Mouse (Mus musculus): ENCODE data around the gene Ptma.
"Not testable (repeated sequence)": the region's sequence is repeated elsewhere in the genome, so short reads cannot be mapped to it uniquely, and the experiment has no call there.

The Ptma gene

DNA sequence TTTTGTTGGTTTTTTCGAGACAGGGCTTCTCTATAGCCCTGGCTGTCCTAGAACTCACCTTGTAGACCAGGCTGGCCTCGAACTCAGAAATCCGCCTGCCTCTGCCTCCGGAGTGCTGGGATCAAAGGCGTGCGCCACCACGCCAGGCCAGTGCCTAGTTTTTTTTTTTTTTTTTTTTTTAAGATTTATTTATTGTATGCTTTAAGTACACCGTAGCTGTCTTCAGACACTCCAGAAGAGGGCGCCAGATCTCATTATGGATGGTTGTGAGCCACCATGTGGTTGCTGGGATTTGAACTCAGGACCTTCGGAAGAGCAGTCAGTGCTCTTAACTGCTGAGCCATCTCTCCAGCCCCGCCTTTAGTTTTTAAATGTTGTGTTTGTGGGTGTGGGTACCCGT, 13.1 kb downstream of the Ptma start:
- DNase-seq (ENCODE audit: low spot score in 2 of 2): not testable (repeated sequence)

DNA sequence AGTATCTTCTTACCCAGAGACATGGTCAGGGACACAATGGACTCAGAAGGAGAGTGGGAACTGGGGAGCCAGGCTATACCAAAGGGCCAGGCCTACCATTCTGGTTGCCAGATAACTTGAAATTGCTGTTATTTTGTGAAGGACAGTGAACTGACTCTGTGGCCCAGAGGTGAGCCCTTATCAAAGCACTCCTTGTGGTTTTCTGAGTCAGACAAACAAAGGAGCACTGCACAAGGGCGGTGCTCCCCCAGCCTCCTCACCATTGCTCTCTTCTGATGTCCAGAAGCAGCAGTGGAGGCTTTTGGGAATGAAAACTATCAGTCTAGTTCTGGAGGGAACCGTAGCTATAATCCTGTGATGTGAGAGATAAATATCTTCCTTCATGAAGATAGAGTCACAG, 16.1 kb downstream of the Ptma start:
- no peak for DNase-seq (ENCODE audit: low spot score in 2 of 2)

DNA sequence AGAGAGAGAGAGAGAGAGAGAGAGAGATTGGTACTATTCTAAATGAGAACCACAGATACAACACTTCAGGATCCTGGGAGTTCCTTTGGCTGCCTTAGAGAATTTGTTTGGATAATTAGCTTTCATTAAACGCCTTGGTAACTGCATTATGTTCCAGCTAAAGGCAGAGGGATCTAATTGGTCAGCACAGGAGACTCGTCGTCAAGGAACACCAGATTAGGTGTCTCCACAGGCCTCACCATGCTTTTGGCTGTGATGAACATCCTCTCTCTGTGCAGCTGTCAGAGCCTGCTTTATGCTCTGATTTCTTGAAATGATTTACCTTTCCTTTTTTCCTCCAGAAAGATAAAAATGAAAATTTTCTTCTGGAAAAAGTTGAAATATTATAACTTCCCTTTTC, 20.3 kb downstream of the Ptma start:
- no peak for DNase-seq (ENCODE audit: low spot score in 2 of 2)

DNA sequence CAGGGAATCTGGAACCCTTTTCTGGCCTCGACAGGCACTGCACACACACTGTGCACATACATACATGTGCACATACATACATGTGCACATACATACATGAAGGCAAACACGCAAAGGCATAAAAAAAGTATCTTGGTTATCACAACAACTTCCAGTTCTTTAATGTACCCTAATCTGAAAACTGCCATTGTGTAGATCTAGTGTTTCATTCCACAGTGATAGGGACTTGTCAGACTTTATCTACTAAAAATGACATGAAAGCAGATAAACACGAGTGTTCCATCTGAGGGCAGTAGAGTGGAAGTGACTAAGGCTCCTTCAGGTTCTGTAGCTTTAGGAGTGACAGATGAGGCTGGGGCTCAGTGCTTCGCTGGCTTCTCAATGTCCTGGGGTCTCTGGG, 24.8 kb downstream of the Ptma start:
- no peak for DNase-seq (ENCODE audit: low spot score in 2 of 2)

DNA sequence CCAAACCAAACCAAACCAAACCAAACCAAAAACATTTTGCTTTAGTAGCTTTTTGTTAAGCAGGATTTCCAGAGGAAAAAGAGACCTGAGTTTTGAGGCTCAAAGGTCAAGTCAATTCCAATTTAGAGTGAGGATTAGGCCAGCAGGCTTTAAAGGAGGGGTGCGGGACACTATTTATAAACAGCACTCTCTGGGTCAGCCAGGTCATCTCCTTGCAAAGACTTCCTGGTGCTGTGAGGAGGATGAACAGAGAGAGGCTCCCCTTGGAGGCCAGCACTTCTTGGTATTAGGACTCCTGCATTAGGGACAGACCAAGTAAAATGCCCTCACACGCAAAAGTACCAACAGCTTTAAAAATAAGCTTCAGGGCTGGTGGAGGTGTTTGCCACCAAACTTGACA, 25.4 kb downstream of the Ptma start:
- no peak for DNase-seq (ENCODE audit: low spot score in 2 of 2)

DNA sequence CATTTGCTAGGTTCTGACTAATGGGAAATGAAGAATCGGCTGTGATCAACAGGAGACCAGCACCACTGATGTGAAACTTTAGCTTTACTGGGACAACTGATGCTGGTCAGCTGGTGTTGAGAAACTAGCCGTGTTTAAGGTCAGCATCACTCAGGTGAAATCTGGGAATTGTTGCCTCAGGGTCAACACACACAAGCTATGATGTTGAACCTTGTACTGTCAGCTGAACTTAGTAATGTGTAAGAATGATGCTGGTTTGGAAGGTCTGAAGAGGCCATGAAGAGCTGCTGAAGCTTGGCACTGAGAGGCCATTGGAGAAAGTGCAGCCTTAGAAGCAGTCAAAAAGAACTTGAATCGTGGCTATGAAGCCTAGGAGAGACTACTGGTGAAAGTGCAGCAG, 29.1 kb downstream of the Ptma start:
- DNase-seq (ENCODE audit: low spot score in 2 of 2): no peak

DNA sequence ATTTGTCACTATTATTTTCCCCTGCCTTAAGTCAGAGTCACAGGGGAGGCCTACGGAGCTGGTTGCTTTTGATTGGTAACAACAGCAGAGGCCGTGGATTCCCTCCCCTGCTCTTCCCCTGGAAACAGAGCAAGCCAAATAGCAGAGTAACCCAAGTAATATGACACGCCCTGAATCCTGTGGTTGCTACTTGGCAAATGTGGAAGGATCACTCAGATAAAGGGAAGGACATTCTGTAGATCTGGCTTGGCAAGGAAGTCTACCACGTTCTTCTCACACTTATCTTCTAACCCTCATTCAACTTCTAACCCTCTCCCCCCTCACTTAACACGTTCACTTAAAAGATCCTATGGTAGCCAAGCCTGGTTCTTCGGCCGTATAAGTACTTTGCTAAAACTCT, 31.3 kb downstream of the Ptma start:
- DNase-seq (ENCODE audit: low spot score in 2 of 2): no peak

DNA sequence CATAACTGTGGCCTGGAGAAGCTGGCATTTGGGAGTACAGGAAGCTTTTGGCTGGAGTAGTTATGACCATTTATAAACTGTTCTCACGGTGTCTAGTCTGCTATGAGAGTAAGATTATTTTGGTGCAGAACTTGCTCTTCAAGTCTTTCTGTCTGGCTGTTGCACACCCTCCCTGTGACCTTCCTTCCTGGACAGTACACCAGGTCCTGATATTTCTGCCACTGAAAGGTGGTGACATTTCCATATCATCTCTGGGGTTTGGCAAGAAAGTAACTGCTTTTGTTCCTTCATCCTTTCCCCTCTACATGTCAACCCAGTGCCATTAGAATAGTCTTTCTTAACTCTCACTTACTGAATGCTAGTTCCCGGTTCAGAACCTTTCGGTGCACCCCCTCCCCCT, 32.7 kb downstream of the Ptma start:
- DNase-seq (ENCODE audit: low spot score in 2 of 2): no peak

DNA sequence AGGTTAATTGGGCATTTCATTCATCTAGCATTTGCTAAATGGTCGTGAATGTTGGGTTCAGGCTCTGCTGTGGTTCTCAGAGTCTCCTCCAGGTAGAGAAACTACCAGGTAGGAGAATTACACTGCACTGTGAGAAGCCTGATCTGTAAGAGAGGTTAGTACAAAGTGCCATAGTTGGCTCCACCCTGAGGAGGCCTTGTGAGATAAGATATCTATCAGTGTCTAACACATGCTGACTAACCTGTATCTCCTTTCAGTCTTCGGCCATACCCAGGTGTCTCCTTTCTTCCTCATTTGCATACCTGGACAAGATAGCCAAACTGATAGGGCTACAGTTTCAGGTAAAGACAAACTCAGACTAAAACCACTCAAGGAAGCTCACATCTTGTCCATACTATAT, 36.1 kb downstream of the Ptma start:
- no peak for DNase-seq (ENCODE audit: low spot score in 2 of 2)

DNA sequence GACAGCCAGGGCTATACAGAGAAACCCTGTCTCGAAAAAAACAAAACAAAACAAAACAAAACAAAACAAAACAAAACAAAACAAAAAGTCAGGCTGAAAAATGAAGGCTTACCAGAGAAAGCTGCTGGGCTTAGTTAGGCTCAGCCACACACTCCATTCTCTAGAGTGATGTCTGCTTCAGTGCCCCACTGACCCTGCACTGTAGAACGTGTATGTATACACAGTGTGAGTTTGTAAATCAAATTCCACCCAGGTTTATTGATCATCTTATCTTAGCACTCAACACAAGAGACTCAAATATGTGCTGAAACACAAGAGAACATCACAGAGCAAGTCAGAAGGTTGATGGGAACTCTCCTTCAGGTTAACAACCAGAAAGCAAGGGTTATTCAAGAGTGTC, 41.9 kb downstream of the Ptma start:
- DNase-seq (ENCODE audit: low spot score in 2 of 2): no peak

DNA sequence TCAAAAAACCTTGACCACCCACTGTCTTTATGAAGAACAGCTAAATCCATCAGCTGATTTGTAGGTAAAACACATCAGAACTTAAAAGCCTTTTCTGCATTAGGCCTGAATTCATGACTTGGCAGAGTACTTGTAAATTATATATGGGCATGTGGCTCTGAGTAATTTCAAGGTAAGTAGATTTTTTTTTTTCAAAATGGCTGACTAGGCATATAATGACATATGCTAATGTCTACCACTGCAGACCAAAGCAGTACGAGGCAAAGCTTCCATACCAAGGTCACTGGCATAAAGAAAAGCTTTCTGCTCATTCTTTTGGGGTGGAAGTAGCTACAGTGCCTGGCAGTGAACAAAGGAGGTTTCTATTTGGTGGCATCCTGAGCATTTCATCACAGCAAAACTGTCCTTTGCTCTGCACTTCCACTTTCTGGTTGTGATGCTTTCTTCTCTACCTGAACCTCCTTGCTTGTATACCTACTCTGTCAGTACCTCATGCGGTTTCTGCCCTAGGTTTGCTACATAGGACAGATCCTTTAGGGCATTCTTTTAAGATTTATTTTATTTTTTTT, 42.9 kb downstream of the Ptma start:
- DNase-seq (ENCODE audit: low spot score in 2 of 2): no peak

DNA sequence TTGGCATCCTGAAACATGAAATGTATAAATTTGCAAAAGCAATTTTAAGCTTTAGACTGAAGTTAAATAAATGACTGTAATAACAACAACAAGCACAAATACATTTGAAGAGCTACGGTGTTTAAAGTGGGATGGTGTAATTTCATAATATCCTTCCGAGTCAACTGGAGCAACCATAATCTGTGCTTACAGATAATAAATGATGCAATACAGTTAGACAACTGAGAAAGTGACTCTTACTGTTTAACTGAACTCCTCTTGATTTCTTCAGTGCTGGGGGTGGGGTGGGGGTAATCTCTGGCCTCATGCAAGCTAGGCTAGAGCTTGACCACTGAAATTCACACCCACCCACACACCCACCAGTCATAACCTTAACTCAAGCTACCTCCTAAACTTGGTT, 44.9 kb downstream of the Ptma start:
- no peak for DNase-seq (ENCODE audit: low spot score in 2 of 2)

DNA sequence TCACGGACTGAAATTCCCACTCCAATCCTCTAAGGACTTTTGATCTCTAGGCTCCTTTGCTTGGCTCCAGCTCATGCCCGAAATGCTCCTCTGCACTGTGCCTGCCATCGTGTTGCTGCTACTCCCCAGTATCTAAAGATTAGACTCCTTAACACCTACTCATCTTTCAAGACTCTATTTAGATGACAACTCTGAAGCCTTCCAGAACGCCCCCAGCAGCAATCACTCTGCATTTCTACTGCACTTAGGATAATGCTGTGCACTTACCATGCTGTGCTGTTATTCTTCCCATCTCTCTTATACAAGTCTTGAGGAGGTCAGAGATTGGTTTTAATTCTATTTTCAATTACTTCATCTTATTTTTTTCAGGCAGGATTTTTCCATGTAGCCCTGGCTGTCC, 45.4 kb downstream of the Ptma start:
- DNase-seq (ENCODE audit: low spot score in 2 of 2): no peak
